Mouse (Mus musculus) C3H10T1/2 (cell line): Measurements from ENCODE around the gene Treml2. TPM values are rescaled to one million over a fixed set of nuclear protein-coding genes. Genes with fewer than 3 reads are reported as not detected.

Source experiments
- polyA plus RNA-seq, 2 experiments: library from polyadenylated mRNA; unstranded; fragments of >200 nt; fragmentation: generic; extraction: Trizol; gene quantifications; one replicate each; pipeline ENCODE4 v1.2.1; 2012; ENCODE audit warnings: missing spikeins in 2 of 2

Gene Treml2
- not detected for polyA plus RNA-seq

GRCm38 (mm10) chr17:48299203-48299602 is at the start of gene Treml2:
Treml2 (plus strand) TSS chr17:48299498.

GRCm38 (mm10) chr17:48263741-48264362 is 35.4 kb upstream of the Treml2 start, which contains the start of gene Treml4:
Treml4 (plus strand) TSS chr17:48264295.

GRCm38 (mm10) chr17:48315905-48316579 is 16.7 kb downstream of the Treml2 start, which contains the start of gene B430306N03Rik:
B430306N03Rik (plus strand) TSS chr17:48316141.

GRCm38 (mm10) chr17:48346231-48346630 is 46.9 kb downstream of the Treml2 start, which contains the start of gene Trem2:
Trem2 (plus strand) TSS chr17:48346401.

GRCm38 (mm10) chr17:48359616-48360015 is 60.3 kb downstream of the Treml2 start, which contains the start of gene Treml1:
Treml1 (plus strand) TSS chr17:48359916.

Other genes with a start within 250 kb of the Treml2 start
- not detected for gene 1700067P10Rik, start 210.2 kb upstream of the Treml2 start, polyA plus RNA-seq
- not detected for gene 9830107B12Rik, start 153.2 kb upstream of the Treml2 start, polyA plus RNA-seq
- not detected for gene A530064D06Rik, start 132.2 kb upstream of the Treml2 start, polyA plus RNA-seq
- gene Trem1, start 66.7 kb upstream of the Treml2 start, polyA plus RNA-seq: not detected
- gene Trem3, start 51.7 kb upstream of the Treml2 start, polyA plus RNA-seq: not detected
- gene Treml4, start 35.2 kb upstream of the Treml2 start, polyA plus RNA-seq: not detected
- not detected for gene B430306N03Rik, start 16.6 kb downstream of the Treml2 start, polyA plus RNA-seq
- gene Trem2, start 46.9 kb downstream of the Treml2 start, polyA plus RNA-seq: under 1 TPM; 0.06 to 0.30 TPM
- not detected for gene Treml1, start 60.4 kb downstream of the Treml2 start, polyA plus RNA-seq
- 10 to 100 TPM in 1 of 2 experiments, 1 to 10 TPM in 1; 3.0 to 19.5 TPM for gene Nfya, start 110.4 kb downstream of the Treml2 start, polyA plus RNA-seq
- gene Oard1, start 110.5 kb downstream of the Treml2 start, polyA plus RNA-seq: 10 to 100 TPM in 1 of 2 experiments, 1 to 10 TPM in 1; 2.8 to 13.3 TPM
- under 1 TPM in 1 of 2 experiments, not detected in 1; 0.04 TPM for gene Apobec2, start 133.4 kb downstream of the Treml2 start, polyA plus RNA-seq
- gene Tspo2, start 152.0 kb downstream of the Treml2 start, polyA plus RNA-seq: not detected
- not detected for gene Unc5cl, start 155.4 kb downstream of the Treml2 start, polyA plus RNA-seq